Comparison of ENCODE assay signal across 9 mouse cellular contexts in the genomic region with DNA sequence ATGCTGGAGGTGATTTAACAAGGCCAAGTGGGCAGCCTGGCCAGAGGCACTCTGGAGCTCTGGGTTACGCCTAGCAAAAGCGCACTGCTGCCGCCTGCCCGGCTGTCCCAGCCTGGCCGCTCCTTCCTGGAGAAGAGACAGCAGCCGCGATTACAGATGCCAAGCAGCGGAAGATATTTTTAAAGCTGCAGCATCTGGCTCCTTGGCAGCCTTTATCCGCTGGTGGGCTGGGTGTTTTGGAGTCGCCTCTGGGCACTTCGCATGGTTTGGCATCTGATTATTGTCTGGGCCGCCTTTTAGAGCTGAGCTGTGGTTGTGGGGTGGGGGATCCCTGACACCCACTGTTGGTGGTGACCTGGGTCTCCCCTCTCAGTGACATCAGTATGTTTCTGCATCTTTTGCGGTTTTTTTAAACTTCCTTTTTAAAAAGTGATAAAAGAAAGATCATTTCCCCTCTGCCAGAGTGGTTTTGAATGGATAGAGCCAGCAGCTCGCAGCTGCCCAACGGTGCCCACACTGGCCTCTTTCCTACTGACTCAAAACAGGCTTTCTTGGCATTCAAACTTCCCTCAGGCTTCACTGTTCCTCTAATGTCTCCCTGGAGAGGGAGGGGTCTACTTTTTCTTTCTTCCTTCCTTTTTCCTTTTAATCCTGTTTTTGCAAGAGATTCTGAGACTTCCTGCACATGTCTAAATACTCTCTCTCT.
DNase-seq lines count a peak whose midpoint lies in the region; ATAC-seq and TF ChIP-seq lines count a peak whose summit lies in the region.
"Had no signal": no experiment of that assay in that cellular context is flagged by ENCODE, and none has a peak within 500 bp of the region (broad histone marks: within the 10 kb centered on the region; RNA-seq: fewer than 3 reads in every experiment).

No protein-coding gene starts in this region.

- no peaks in the 10 kb centered on the region for H3K9me3 ChIP-seq in intestine, postnatal 0 days (ENCODE audit: control insufficient read depth)

- H3K27ac ChIP-seq in intestine, postnatal 0 days (ENCODE audit: low read depth, low read length): no peak overlapping the region

- peak; percentile 36 for TF ChIP-seq CTCF in intestine, postnatal 0 days (IDR thresholded peaks at IDR 0.05; ENCODE audit: low read depth)

- no peak for ATAC-seq in intestine, postnatal 0 days
- peak; percentile 67 for ATAC-seq in megakaryocyte, adult 5-6 weeks (ENCODE audit: poor library complexity, severe bottlenecking)
- ATAC-seq: Patski had no signal

- no peak overlapping the region for H3K4me2 ChIP-seq in intestine, postnatal 0 days (replicated peaks; ENCODE audit: low read depth)

- DNase-seq in kidney, postnatal 10 days: peak; percentile 14
- DNase-seq in kidney, adult 8-10 months: no peak
- DNase-seq in cerebellum, postnatal 10 days: peak; percentile 77 to 85
- peak; percentile 64 for DNase-seq in gastrocnemius, postnatal 25 days
- peak; percentile 5 to 6 for DNase-seq in thymus, postnatal 36 days
- no peak for DNase-seq in kidney, postnatal 25 days

- H3K27me3 ChIP-seq in intestine, postnatal 0 days (replicated peaks; ENCODE audit: control insufficient read depth, insufficient read depth, low read length): no peaks in the 10 kb centered on the region
- H3K27me3 ChIP-seq: Patski had no signal

- H3K9ac ChIP-seq in intestine, postnatal 0 days (ENCODE audit: low read depth, low read length): no peak overlapping the region

- no peaks in the 10 kb centered on the region for H3K36me3 ChIP-seq in intestine, postnatal 0 days (ENCODE audit: control insufficient read depth, insufficient read depth)

- 60% methylated on average over 15 of the region's 15 CpGs for WGBS in intestine, postnatal 0 days

- no peak overlapping the region for H3K4me3 ChIP-seq in intestine, postnatal 0 days (ENCODE audit: low read depth, low read length)

- H3K4me1 ChIP-seq in intestine, postnatal 0 days (replicated peaks; ENCODE audit: control insufficient read depth, insufficient read depth, low read length): no peaks in the 10 kb centered on the region

Comparison
In these comparisons a context has a peak if more than half of its experiments do, and no peak if none do; other contexts are left out.
1. DNase-seq: peak in kidney, postnatal 10 days (single experiment), cerebellum, postnatal 10 days (2 of 2), gastrocnemius, postnatal 25 days (single experiment) and thymus, postnatal 36 days (2 of 2); none in kidney, adult 8-10 months (0 of 2) and kidney, postnatal 25 days (0 of 2).